Mouse (Mus musculus) liver, adult 2 months (tissue): ENCODE data around the gene Crybg1.

Source experiments
- CTCF ChIP-seq: fragments of 200-500 bp; IDR thresholded peaks from 2 replicates; pipeline ENCODE4 v1.5.1; 2011; ENCODE audit warnings: low read depth, low read length, control low read depth
- POLR2A ChIP-seq: fragments of 200-500 bp; IDR thresholded peaks from 2 replicates; pipeline ENCODE4 v1.6.1; 2011; ENCODE audit warnings: low read length, control low read depth; ENCODE audit not compliant: insufficient read depth; ENCODE audit errors: extremely low read depth

DNA sequence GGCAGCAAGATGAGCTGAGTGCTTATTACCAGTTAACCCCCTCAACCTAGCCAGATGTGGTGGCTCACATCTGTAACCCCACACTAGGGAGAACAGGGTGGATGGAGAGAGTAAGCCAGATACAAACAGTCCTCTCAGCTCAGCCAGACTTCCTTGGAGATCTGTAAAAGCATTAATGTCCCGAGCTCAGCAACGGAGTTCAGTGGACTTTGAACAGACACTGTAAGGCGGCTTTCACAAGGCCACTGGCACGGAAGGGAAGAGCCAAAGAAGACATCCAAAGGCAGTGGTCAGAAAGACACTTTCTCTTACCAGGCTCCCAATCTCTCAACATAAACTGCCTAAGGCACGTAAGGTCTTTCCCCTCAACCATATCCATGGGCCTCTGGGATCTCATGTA, 165.4 kb downstream of the Crybg1 start:
- TF ChIP-seq CTCF (no peak), POLR2A (no peak)
